Mouse (Mus musculus) CD4-positive, CD25-positive, alpha-beta regulatory T cell, adult 2 months (primary cell): ENCODE results near the gene Mrps18b.

Experiments used
- DNase-seq: peaks from one replicate; pipeline ENCODE4 v3.0.0-alpha.2; 2012; ENCODE audit warnings: low read depth, low spot score

The Mrps18b gene

GRCm38 (mm10) chr17:35874721-35875120, 41.5 kb downstream of the Mrps18b start:
- DNase-seq, result no peak

- peak; percentile 92 for DNase-seq
Measured at GRCm38 (mm10) chr17:35873774-35874519, 42.2 kb downstream of the Mrps18b start.

GRCm38 (mm10) chr17:35870884-35871696, 45.1 kb downstream of the Mrps18b start:
- DNase-seq, result peak; percentile 80

- peak; percentile 80 for DNase-seq
Measured at GRCm38 (mm10) chr17:35870151-35870883, 45.9 kb downstream of the Mrps18b start.

- peak; percentile 42 for DNase-seq
Measured at GRCm38 (mm10) chr17:35869346-35870067, 46.7 kb downstream of the Mrps18b start.

GRCm38 (mm10) chr17:35868961-35869345, 47.2 kb downstream of the Mrps18b start:
- DNase-seq, result no peak

- DNase-seq, result peak; percentile 80
Measured at GRCm38 (mm10) chr17:35868165-35868820, 47.9 kb downstream of the Mrps18b start.

GRCm38 (mm10) chr17:35866911-35867890, 49.0 kb downstream of the Mrps18b start:
- peak; percentile 68 for DNase-seq

GRCm38 (mm10) chr17:35866281-35866831, 49.8 kb downstream of the Mrps18b start:
- DNase-seq, result peak; percentile 70

GRCm38 (mm10) chr17:35865481-35866280, 50.5 kb downstream of the Mrps18b start, which contains the start of gene Ppp1r18:
Ppp1r18 (plus strand) TSS chr17:35865593.
- DNase-seq, result peak; percentile 51

- DNase-seq, result no peak
Measured at GRCm38 (mm10) chr17:35864832-35865353, 51.3 kb downstream of the Mrps18b start.

GRCm38 (mm10) chr17:35861198-35861857, 54.9 kb downstream of the Mrps18b start, which contains the start of gene Nrm:
Nrm (plus strand) TSS chr17:35861318.
- peak; percentile 90 for DNase-seq

GRCm38 (mm10) chr17:35860831-35861197, 55.4 kb downstream of the Mrps18b start:
- DNase-seq, result no peak
